Mouse (Mus musculus): ENCODE measurements at regions not wholly inside any gene's neighbourhood (a gene's known extent, or its start where the extent isn't known, plus 50 kb on each side); places are given as distances from the start of the nearest gene placed in this dataset.
A peak's percentile ranks its signal among the peaks of the same experiment; 100 is the strongest.
"Not testable (repeated sequence)": the region's sequence is repeated elsewhere in the genome, so short reads cannot be mapped to it uniquely, and the experiment has no call there.

DNA sequence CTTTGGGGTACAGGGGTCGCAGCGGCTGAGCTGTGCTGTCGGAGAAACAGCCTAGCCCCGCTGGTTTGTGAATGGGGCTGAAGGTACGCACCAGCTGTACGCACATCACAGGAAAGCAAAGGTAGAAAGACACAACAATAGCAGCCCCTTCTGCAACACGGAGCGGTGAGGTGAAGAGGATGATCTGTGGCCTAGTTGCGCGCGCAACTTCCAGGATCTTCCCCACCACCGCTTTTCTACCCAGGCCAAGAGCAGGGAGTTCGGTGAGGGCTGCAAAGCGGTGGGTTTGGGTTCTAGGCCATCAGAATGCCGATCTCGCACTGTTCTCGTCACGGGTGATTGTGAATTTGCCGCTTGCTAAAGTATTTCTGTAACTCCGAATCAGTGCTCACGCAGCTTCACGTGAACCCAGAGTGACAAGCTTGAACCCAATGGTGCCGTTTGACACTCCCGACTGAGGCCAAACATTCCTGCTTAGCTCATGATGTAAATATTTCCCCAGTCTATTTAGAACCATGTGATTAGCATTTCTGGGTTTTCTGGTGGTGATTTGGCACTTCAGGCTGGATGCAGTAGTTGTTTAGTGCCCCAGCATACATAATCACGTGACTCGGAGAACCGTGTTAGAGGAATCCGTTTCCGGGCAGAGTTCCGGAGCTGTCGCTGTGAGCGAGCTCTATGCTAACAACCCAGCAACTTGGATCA, 54.7 kb downstream of the Cryaa start:
- no peak for DNase-seq (ENCODE audit: low spot score)

DNA sequence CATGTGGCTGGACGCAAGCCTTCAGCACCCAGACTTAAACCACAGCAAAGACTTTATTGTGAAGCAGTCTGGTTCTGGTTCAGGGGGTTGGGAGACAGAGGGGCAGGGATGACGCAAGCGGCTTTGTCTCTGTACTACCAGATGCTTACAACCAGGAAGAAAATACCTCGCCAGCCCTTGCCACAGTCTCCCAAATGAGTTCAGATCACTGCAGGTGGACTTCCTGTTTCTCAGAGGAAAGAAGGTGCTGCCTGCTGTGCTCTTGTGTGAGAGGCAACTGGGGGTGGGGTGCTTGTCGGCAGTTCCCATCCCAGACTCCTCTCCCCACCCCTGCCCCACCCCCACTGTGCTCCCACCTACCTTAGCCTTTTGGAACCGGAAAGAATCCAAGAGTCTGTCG, 56.9 kb downstream of the Cryaa start:
- no peak for DNase-seq (ENCODE audit: low spot score)

DNA sequence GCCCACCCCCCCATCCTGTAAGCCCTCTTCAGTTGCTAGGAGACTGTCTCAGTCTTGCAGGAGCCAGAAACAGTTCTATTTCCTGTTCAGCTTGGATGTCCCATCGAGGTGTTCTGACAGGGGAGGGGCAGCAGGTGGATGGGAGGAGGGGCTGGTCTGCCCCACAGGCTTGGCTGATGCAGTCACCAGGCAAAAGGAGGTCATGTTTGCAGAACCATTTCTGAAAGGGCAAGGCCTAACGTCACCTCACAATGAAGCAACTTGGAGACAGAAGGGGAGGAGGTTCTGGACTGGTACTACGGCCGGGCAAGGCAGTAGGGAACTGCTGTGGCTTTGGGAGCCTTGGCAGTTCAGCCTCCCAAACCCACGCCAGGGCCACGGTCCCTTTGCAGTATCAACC, 59.1 kb downstream of the Cryaa start:
- DNase-seq (ENCODE audit: low spot score), result no peak

DNA sequence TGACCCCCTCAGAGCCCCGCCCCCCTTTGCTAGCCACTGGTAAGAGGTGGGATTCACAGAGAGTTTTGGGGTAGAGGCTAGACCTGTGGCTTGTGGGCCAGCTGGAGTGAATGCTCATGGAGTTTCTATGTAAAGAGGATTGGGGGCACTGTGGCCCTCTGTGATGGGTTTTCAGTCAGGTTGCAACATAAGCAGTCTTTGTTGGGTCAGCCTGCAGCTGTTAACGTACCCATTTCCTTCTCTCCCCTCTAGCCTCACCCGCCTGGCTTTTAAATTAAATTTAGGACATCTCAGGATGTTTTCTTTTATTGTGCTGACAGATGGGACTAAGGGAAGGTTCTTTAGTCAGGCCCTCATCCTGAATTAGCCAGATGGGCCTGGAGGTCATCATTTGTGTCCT, 60.6 kb downstream of the Cryaa start:
- no peak for DNase-seq (ENCODE audit: low spot score)

DNA sequence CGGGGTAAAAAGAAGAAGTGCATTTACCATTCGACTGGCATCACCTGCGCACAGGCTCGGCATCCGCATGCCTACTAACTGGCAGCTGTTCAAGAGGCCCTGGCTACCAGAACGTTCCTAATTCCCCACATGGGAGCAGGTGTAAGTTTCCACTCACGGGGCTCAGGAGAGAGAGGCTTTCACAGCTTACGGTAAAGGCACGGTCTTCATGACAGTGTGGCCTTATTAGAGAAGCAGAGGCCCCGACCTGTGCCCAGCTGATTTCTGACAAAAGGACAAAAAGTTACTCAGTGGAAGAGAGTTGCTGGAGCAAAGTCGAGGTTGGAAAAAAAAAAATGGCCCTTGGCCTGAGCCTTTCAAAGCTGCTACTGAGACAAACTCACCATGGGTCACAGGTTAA, 62.0 kb downstream of the Cryaa start:
- DNase-seq (ENCODE audit: low spot score), result no peak

DNA sequence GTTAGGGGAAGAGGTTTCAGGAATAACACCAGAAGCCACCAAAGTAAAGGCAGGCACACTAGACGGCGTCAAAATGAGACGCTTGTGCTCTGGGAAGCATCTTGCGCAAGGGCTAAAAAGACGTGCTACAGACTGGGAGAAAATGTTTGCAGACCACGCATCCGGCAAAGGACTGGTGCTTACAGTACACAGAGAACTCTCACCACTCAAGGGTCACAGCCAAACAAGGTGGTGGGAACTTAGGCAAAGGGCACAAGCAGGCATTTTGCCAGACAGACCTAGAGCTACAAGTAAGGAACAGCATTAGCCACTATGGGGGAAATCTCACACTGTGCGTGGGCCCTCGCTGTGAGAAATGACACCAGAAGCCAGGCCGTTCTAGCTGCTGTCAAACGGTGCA, 62.5 kb downstream of the Cryaa start:
- no peak for DNase-seq (ENCODE audit: low spot score)

DNA sequence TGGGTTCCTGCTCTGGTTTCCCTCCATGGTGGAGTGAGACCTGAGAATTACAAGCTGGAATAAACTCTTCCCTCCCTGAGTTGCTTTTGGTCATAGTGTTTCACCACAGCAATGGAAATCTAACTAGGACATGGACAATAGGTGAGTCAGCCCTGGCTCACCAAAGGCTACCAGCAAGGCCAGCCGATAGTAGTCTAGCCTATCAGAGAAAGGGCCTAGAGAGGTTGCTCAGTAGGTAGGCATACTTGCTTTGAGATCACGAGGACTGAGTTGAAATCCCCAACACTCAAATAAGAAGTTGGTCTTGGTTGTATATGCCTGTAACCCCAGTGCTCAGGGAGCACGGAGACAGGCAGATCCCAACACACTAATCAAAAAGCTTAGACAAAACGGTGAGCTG, 66.0 kb downstream of the Cryaa start:
- no peak for DNase-seq (ENCODE audit: low spot score)

DNA sequence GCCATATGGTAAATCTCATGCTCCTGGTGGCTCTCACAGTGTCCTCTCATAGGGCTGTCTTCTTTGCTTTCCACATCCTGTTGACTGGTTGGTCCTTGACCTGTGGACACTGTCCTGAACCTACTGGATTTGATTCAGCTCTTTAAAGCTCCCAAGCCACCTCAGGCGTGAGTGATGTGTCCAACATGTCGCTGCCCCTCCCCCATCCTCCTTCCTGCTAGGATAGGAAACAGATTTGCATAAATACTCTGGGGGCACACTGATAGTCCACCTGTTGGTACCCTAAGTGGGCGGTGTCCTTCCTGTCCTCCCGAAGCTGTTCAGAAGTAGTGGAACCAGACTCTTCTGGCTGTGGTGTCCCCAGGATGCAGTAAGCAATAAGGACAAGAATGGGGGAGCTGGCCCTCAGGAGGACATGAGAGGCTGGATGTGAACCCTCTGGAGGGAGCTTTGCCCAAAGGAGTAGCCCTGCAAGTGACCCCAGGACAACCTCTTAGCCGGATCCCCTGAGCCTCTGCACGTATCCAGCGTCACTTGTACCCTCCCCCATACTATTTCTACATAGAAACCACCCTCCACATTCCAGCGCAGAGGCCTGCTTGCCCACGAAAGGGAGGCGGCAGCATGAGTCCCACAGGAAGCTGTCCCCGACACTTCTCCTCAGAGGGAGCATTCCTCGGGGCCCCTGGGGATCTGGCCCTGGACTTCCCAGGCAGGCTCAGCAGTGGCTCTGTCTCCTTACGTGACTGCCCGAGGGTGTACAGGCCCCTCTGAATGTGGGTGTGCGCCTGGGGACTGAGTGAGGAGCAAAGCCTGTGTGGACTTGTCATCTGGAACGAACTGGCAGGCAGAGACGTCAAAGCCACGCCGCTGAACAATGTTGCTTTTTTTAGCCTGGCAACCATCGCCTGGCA, 68.8 kb downstream of the Cryaa start:
- DNase-seq (ENCODE audit: low spot score), result peak; percentile 18

DNA sequence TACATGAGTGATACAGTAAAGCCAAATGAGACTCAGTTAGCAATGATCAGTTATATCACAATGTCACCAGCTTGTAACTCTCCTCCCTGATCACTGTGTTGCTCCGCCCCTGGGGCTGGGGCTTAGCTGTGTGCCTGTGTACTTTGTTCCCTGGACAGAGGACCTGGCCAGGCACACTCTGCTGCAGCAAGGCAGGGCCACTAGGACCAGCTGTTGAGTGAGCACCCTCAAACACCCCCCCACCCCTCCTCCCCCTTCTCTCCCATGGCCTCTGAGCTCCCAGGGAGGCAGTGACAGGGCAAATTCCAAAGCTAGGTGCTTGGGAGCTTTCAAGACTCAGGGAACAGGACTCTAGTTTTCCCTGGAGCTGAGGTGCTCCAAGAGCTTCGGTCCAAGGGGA, 70.0 kb downstream of the Cryaa start:
- DNase-seq (ENCODE audit: low spot score), result no peak

DNA sequence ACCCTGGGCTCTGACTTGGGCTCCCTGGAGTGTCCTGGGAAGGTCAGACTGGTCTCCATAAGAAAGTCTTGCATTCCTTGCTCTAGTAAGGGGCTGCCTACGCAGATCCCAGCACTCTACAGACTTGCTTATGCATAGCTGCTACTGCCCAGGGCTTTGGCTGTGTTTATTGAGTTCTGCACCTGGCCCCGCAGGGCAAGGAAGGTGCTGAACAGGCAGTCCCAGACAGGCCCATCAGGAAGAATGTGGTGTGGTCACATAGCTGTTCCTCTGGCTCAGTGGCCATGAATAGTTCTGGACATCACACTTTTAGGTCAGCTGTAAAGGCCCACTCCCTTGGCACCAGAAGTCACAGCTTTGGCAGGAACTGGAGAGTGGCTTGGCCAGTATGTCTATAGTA, 70.6 kb downstream of the Cryaa start:
- DNase-seq (ENCODE audit: low spot score), result no peak

DNA sequence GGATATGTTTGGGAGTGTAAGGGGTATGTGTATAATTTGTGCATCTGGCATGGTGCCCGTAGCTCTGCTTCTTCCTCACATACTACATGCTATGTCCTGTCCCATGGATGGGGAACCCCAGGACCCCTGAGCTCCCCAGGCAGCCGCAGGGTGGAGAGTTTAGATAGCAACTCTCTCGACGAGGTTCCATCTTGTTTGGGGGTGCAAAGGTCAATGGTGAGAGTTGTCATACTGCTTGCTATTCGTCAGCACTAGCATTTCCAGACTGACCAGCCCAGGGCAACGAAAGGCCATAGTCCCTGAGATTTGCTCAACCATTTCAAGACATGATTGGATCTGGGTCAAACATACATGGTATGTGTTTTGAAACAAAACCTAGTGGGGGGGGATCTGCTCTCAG, 71.4 kb downstream of the Cryaa start:
- DNase-seq (ENCODE audit: low spot score), result no peak

DNA sequence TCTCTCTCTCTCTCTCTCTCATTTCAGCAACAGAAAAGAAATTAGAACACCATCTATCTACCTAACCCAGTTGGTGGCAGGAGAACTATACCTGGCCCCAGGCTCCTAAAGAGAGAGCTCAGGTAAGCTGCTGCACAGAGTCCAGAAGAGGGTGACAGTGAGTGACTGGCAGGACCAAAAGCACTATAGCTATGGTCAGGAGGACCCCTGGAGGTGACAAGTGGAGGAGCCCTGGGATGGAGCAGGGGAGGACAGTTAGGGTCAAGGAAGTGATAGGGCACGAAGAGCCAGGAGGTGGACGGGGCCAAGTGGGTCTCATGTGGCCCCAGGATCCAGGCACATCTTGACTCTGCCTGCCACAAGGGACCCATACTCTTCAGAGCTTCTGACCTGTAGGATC, 73.7 kb downstream of the Cryaa start:
- DNase-seq (ENCODE audit: low spot score), result no peak

DNA sequence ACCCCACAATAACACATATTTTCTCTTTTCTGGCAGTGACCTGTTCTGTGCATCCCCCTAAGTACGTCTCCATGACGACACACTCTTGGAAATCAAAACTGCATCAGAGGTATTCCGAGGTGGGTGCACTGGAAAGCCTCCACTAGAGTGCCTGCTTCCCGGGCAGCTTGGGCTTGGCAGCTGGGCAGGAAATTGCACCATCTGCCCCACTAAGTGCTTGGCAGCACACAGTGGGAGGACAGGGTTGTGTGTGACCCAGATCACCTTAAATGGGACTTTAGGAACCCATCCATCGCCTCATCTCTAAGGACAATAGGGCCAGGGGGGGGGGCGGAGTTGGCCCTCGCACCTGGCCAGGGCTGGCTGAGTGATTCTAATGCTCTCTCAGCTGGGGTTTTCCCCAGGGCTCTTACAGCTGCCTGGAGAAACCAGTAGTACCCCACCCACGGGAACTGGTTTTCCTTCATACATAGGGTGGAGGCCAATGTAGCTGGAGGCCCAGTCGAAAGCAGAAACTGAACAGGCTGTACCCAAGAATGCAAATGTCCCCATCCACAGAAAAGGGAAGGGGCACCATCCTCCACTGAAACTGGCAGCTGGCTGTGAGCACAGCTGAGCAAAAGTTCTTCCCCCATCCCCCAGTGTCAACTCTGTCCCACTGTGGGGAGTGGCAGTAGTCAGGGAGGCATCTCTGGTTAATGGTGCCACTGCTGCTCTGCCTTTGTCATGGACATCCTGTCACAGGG, 75.7 kb downstream of the Cryaa start:
- DNase-seq (ENCODE audit: low spot score), result no peak

DNA sequence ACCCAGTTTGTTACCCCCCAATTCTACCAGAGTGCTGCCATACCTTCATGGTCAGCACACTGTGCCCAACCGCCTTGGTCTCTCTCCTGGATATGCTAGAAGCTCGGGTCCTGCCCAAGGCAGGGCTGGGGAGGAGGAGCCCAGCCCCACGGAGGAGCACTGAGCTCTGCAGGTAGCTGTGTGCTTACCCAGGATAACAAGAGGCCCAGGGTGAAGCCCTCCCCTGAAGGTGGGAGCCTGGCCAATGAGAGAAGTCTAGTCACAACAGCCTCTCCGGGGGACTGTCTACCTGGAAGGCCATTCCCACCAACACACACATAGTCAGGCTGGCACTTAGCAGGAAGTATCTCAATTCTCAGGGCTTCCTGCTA, 76.2 kb downstream of the Cryaa start:
- DNase-seq (ENCODE audit: low spot score), result no peak

DNA sequence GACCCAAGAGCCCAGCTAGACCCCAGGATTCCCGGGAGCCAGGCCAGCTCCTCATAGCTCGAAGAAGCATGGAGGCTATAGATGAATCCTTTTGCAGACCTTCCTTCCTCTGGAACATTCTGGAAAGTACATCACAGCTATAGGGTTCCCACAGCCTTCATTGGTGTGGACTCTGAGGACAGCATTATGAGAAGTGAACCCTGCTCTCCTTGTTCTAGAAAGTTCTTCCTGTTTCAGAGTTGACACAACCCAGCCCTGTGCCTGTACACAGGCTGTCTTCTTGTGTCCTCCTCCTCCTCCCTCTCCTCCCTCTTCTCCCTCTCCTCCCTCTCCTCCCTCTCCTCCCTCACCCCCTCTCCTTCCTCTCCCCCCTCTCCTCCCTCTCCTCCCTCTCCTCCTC, 82.9 kb downstream of the Cryaa start:
- DNase-seq (ENCODE audit: low spot score), result no peak

DNA sequence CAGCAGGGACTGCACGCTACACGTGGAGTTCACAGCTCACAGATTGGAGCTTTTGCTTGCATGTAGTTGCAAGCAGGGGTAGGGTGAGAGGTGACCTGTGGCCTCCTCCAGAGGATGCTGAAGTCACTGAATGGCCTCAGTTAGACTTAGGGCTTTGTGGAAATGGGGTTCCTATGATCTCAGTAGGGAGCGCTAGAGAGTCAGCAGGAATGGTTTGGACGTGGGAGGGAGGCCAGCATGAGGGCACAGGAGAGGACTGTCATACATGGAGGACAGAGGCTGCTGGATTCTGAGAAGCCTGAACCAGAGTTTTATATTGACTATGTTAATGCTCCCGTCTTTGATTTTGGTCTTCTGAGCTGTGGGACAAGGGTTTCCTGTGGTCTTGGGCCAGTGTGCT, 85.5 kb downstream of the Cryaa start:
- DNase-seq (ENCODE audit: low spot score), result no peak

DNA sequence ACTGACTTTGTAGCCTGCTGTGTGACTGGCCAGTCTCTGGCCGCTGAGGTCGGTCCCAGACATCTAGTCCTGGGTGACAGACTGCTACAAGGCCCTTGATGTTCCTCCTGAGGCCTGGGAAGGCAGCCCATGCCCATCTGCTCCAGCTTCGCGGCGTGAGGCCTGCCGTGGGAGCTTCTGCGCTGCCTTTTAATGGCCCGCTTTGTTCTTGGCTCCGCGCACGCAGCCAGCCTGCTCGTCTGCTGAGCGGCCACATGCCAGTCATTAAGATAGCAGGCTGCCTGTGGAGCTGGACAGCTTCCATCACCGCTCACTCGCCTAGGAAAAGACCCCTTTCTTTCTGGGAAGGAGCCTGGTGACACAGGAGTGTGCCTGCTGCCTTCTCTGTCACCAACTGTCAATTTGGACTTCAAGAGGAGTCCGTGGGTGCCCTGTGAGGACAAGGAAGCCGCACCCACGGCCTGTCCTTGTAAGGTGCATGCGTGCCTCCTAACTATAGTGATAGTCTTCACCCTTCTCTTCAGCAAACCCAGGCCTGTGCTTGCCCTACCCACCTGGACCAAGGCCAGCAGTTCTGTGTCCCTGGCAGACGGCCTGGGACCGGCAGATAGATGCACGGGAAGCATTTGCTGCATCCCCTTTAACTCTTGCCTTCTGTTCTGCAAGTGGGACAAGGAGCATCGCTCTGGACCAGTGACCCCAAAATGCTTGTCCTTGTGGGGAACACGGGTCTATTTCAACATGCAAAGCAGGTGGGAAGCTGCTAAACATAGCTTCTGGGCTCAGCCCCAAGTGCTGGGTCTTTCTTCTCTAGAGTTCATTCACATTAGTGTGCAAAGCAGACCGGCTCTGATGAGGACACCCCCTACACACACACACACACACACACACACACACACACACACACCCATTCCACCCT, 88.6 kb downstream of the Sik1 start:
- peak; percentile 62 for DNase-seq (ENCODE audit: low spot score)

DNA sequence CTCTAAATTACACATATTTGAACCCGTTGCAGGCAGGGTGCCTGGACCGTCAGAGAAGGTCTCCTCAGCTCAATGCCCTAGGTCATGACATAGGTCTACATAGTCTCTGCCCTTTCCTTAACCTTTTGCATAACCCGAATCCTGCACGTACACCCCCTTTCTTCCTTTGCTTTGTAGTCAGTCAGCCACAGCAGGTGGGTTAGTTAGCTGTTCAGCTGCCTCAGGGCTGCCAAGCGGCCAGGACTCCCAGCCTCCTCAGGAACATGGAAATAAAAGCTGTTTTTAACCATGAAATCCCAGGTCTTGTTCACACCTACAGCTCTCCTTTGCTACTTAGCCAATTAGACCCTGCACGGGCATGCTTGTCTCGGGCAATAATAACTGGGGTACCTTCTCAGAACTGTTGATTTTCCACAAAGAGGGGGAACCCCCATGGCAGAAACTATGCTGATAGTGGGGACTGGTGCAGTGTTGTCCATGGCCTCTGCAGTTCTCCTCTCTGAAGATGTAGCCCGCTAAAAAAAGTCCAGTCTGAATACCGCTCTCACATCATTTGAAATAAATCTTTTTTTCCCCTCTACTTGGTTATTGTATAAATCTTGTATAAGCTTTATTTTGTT, 83.3 kb downstream of the Sik1 start:
- no peak for DNase-seq (ENCODE audit: low spot score)

DNA sequence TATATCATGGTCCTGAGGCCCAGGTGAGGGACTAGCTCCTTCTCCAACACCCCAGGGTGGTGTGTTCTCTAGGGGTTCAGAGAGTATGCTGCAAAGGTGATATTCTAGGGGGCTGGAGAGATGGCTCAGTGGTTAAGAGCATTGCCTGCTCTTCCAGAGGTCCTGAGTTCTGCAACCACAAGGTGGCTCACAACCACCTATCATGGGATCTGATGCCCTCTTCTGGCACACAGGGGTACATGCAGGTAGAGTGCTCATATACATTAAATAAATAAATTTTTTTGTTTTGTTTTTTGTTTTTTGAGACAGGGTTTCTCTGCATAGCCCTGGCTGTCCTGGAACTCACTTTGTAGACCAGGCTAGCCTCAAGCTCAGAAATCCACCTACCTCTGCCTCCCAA, 81.7 kb downstream of the Sik1 start:
- DNase-seq (ENCODE audit: low spot score), result not testable (repeated sequence)

DNA sequence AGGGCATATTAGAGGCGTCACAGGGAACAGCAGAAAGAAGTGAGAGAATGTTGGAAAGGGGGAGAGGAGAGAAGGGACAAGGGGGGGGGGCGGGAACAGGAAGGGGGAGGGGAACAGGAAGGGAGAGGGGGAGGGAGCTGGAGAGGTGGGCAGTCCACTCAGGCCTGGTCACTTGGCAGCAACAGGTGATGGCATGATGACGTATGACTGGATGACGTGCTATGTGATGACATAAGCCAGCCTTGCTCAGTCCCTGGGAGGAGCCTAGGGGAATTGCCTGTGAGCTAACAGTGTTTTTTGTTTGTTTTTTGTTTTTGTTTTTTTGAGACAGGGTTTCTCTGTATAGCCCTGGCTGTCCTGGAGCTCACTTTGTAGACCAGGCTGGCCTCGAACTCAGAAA, 80.6 kb downstream of the Sik1 start:
- DNase-seq (ENCODE audit: low spot score), result no peak

DNA sequence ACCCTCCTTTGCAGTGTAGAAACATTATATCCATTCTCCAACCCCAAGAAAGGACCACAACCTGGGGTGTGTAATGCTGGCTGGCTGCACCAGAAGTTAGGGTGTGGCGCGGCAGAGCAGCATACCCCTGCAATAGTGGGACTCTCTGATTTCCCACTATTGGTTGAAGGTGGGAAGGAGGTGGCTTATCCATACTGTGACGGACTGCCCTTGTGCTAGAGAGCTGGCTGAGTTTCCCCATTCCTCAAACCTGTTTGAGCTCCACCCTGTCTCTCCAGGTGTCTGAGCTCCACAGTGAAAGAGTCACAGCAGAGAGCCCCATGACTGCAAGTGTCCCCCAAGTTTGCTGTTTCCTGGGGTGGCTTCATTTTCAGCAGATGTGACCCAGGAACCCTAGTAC, 79.6 kb downstream of the Sik1 start:
- no peak for DNase-seq (ENCODE audit: low spot score)
